Comparison of ENCODE assay signal across 9 mouse cellular contexts in the genomic region with DNA sequence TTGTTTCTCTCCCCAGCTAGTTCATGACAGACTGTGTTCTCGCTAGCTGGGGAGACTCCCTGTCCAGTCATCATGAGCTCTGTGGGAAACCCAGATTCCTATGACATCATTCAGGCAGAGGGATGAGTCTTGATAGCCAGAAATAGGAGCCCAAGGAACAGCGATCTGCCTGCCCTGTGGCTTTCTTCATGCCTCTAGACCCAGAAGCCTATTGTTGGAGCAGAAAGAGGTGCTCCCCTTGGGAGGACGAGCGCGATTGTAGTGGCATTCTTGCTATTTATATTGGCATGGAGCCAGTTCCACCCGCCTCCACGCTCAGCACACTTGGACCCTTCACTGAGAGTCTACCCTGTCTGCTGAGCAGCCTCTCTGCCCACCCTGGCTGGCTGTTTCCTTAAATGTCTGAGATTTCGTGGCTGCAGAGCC.
DNase-seq lines count a peak whose midpoint lies in the region; ATAC-seq and TF ChIP-seq lines count a peak whose summit lies in the region.
"Had no signal": no experiment of that assay in that cellular context is flagged by ENCODE, and none has a peak within 500 bp of the region (broad histone marks: within the 10 kb centered on the region; RNA-seq: fewer than 3 reads in every experiment).

No protein-coding gene starts in this region.

- H3K4me2 ChIP-seq in lung, embryonic 14.5 days: no peak overlapping the region
- H3K4me2 ChIP-seq in heart, postnatal 0 days (ENCODE audit: low read depth, low read length): no peak overlapping the region

- ATAC-seq in lung, embryonic 14.5 days (ENCODE audit: insufficient read depth): peak; percentile 62
- peak; percentile 77 for ATAC-seq in heart, postnatal 0 days (ENCODE audit: insufficient read depth, low read depth)
- ATAC-seq: CD4-positive, CD25-positive, alpha-beta regulatory T cell, adult 4 months had no signal

- no peak overlapping the region for H3K9ac ChIP-seq in lung, embryonic 14.5 days
- H3K9ac ChIP-seq in heart, postnatal 0 days (replicated peaks; ENCODE audit: low read depth, low read length): peak overlapping the region; percentile 4; the same call in 1 of the 2 replicates

- no peaks in the 10 kb centered on the region for H3K27me3 ChIP-seq in lung, embryonic 14.5 days (ENCODE audit: insufficient read depth, low read length)
- H3K27me3 ChIP-seq in heart, postnatal 0 days (ENCODE audit: control insufficient read depth, insufficient read depth, low read length): no peaks in the 10 kb centered on the region

- WGBS in lung, embryonic 14.5 days: 22% methylated on average over 8 of the region's 8 CpGs
- 7% methylated on average over 8 of the region's 8 CpGs for WGBS in heart, postnatal 0 days

- 0 out of 2 replicates have a peak, but pooled peaks have one; percentile 39 for TF ChIP-seq EP300 in heart, postnatal 0 days (IDR thresholded peaks at IDR 0.05; ENCODE audit: low read depth)

- peak; percentile 54 to 59 for DNase-seq in cerebellum, postnatal 25 days
- DNase-seq in cerebellum, adult 11 months: no peak
- peak; percentile 73 for DNase-seq in lung, embryonic 14.5 days
- no peak for DNase-seq in lung, adult 18-20 months
- peak; percentile 36 for DNase-seq in ZHBTc4 (ENCODE audit: low read depth, low spot score)
- peak; percentile 74 for DNase-seq in heart, postnatal 0 days (ENCODE audit: low spot score)
- DNase-seq in T-cell, adult 2 months (ENCODE audit: low spot score): no peak
- no peak for DNase-seq in adrenal gland, adult 18-20 months (ENCODE audit: low spot score in 2 of 2)

- H3K27ac ChIP-seq in lung, embryonic 14.5 days (ENCODE audit: low read depth): peak overlapping the region; percentile 46; the same call in 1 of the 2 replicates
- peak overlapping the region; percentile 33 for H3K27ac ChIP-seq in heart, postnatal 0 days (ENCODE audit: low read depth)

- 0 out of 2 replicates have a peak, but pooled peaks cover 7% of the 10 kb centered on the region for H3K4me1 ChIP-seq in lung, embryonic 14.5 days (ENCODE audit: insufficient read depth)
- H3K4me1 ChIP-seq in heart, postnatal 0 days (ENCODE audit: control insufficient read depth, insufficient read depth): peaks cover 18% of the 10 kb centered on the region

- peaks cover 95% of the 10 kb centered on the region for H3K36me3 ChIP-seq in lung, embryonic 14.5 days (ENCODE audit: insufficient read depth)
- peaks cover 73% of the 10 kb centered on the region for H3K36me3 ChIP-seq in heart, postnatal 0 days (replicated peaks; ENCODE audit: control insufficient read depth, insufficient read depth, low read length)

- no peaks in the 10 kb centered on the region for H3K9me3 ChIP-seq in lung, embryonic 14.5 days (ENCODE audit: low read depth, low read length)
- H3K9me3 ChIP-seq in heart, postnatal 0 days (replicated peaks; ENCODE audit: control insufficient read depth, low read length): no peaks in the 10 kb centered on the region

- no peak for TF ChIP-seq CTCF in lung, embryonic 14.5 days (IDR thresholded peaks at IDR 0.05; ENCODE audit: low read depth)
- no peak for TF ChIP-seq CTCF in heart, postnatal 0 days (IDR thresholded peaks at IDR 0.05; ENCODE audit: low read depth)

- no peak overlapping the region for H3K4me3 ChIP-seq in lung, embryonic 14.5 days (ENCODE audit: low read depth, low read length)
- H3K4me3 ChIP-seq in heart, postnatal 0 days (ENCODE audit: low read depth, low read length): no peak overlapping the region

Comparison
In these comparisons a context has a peak if more than half of its experiments do, and no peak if none do; other contexts are left out.
1. DNase-seq: peak in cerebellum, postnatal 25 days (2 of 2), lung, embryonic 14.5 days (single experiment), ZHBTc4 (single experiment) and heart, postnatal 0 days (single experiment); none in cerebellum, adult 11 months (single experiment), lung, adult 18-20 months (0 of 2), T-cell, adult 2 months (single experiment) and adrenal gland, adult 18-20 months (0 of 2).